Mouse (Mus musculus): ENCODE results near the gene Tsen54. TPM values are rescaled to one million over a fixed set of nuclear protein-coding genes. Genes with fewer than 3 reads are reported as not detected.
"Not testable (repeated sequence)": the region's sequence is repeated elsewhere in the genome, so short reads cannot be mapped to it uniquely, and the experiment has no call there.

Tsen54 gene
- polyA plus RNA-seq, 1 experiment from 2014 or later = 24.2 TPM

GRCm38 (mm10) chr11:115841961-115842550, 27.5 kb downstream of the Tsen54 start:
- WGBS = 23% methylated on average over 6 of the region's 6 CpGs
- Histone ChIP-seq H3K4me3 (ENCODE audit: low read depth, low read length) (no peak overlapping the region), H3K9ac (ENCODE audit: low read depth, low read length) (no peak overlapping the region), H3K4me1 (ENCODE audit: control insufficient read depth, insufficient read depth, low read length) (no peaks in the 10 kb centered on the region), H3K27ac (ENCODE audit: low read length) (no peak overlapping the region), H3K4me2 (ENCODE audit: low read length) (no peak overlapping the region), H3K36me3 (ENCODE audit: control insufficient read depth, insufficient read depth, low read length) (no peaks in the 10 kb centered on the region), H3K27me3 (ENCODE audit: control insufficient read depth, insufficient read depth, low read depth, low read length) (no peaks in the 10 kb centered on the region), H3K9me3 (replicated peaks; ENCODE audit: control insufficient read depth, low read length, poor library complexity, severe bottlenecking) (no peaks in the 10 kb centered on the region)
- no peak for ATAC-seq

- no peak overlapping the region for H3K9ac ChIP-seq (ENCODE audit: low read depth, low read length)
- H3K4me1 ChIP-seq (ENCODE audit: control insufficient read depth, insufficient read depth, low read length) = no peaks in the 10 kb centered on the region
- H3K36me3 ChIP-seq (ENCODE audit: control insufficient read depth, insufficient read depth, low read length) = no peaks in the 10 kb centered on the region
- WGBS = 80% methylated on average over 11 of the region's 14 CpGs
- H3K4me3 ChIP-seq (ENCODE audit: low read depth, low read length) = no peak overlapping the region
- H3K4me2 ChIP-seq (ENCODE audit: low read length) = no peak overlapping the region
- H3K27me3 ChIP-seq (ENCODE audit: control insufficient read depth, insufficient read depth, low read depth, low read length) = no peaks in the 10 kb centered on the region
- H3K9me3 ChIP-seq (replicated peaks; ENCODE audit: control insufficient read depth, low read length, poor library complexity, severe bottlenecking) = no peaks in the 10 kb centered on the region
- ATAC-seq = no peak
- no peak overlapping the region for H3K27ac ChIP-seq (ENCODE audit: low read length)
These were observed 28.8 kb downstream of the Tsen54 start for GRCm38 (mm10) chr11:115843141-115843890.

GRCm38 (mm10) chr11:115843891-115844239, 29.3 kb downstream of the Tsen54 start:
- Histone ChIP-seq H3K4me3 (ENCODE audit: low read depth, low read length) (no peak overlapping the region), H3K9me3 (replicated peaks; ENCODE audit: control insufficient read depth, low read length, poor library complexity, severe bottlenecking) (no peaks in the 10 kb centered on the region), H3K4me1 (ENCODE audit: control insufficient read depth, insufficient read depth, low read length) (no peaks in the 10 kb centered on the region), H3K27me3 (ENCODE audit: control insufficient read depth, insufficient read depth, low read depth, low read length) (no peaks in the 10 kb centered on the region), H3K4me2 (ENCODE audit: low read length) (no peak overlapping the region), H3K9ac (ENCODE audit: low read depth, low read length) (no peak overlapping the region), H3K36me3 (ENCODE audit: control insufficient read depth, insufficient read depth, low read length) (no peaks in the 10 kb centered on the region), H3K27ac (ENCODE audit: low read length) (no peak overlapping the region)
- ATAC-seq = no peak
- 94% methylated on average over 5 of the region's 5 CpGs for WGBS

- no peaks in the 10 kb centered on the region for H3K4me1 ChIP-seq (ENCODE audit: control insufficient read depth, insufficient read depth, low read length)
- H3K4me2 ChIP-seq (ENCODE audit: low read length) = no peak overlapping the region
- no peak overlapping the region for H3K27ac ChIP-seq (ENCODE audit: low read length)
- H3K9me3 ChIP-seq (replicated peaks; ENCODE audit: control insufficient read depth, low read length, poor library complexity, severe bottlenecking) = no peaks in the 10 kb centered on the region
- no peaks in the 10 kb centered on the region for H3K27me3 ChIP-seq (ENCODE audit: control insufficient read depth, insufficient read depth, low read depth, low read length)
- no peaks in the 10 kb centered on the region for H3K36me3 ChIP-seq (ENCODE audit: control insufficient read depth, insufficient read depth, low read length)
- no peak for ATAC-seq
- no peak overlapping the region for H3K4me3 ChIP-seq (ENCODE audit: low read depth, low read length)
- no peak overlapping the region for H3K9ac ChIP-seq (ENCODE audit: low read depth, low read length)
- WGBS = 70% methylated on average over 8 of the region's 8 CpGs
These were observed 29.7 kb downstream of the Tsen54 start for GRCm38 (mm10) chr11:115844240-115844639.

GRCm38 (mm10) chr11:115845819-115846218, 31.3 kb downstream of the Tsen54 start:
- H3K4me3 ChIP-seq (ENCODE audit: low read depth, low read length) = no peak overlapping the region
- ATAC-seq = no peak
- no peaks in the 10 kb centered on the region for H3K4me1 ChIP-seq (ENCODE audit: control insufficient read depth, insufficient read depth, low read length)
- H3K27me3 ChIP-seq (ENCODE audit: control insufficient read depth, insufficient read depth, low read depth, low read length) = no peaks in the 10 kb centered on the region
- H3K36me3 ChIP-seq (ENCODE audit: control insufficient read depth, insufficient read depth, low read length) = no peaks in the 10 kb centered on the region
- no peak overlapping the region for H3K27ac ChIP-seq (ENCODE audit: low read length)
- H3K9ac ChIP-seq (ENCODE audit: low read depth, low read length) = no peak overlapping the region
- WGBS = 95% methylated on average over 2 of the region's 2 CpGs
- H3K9me3 ChIP-seq (replicated peaks; ENCODE audit: control insufficient read depth, low read length, poor library complexity, severe bottlenecking) = no peaks in the 10 kb centered on the region
- no peak overlapping the region for H3K4me2 ChIP-seq (ENCODE audit: low read length)

GRCm38 (mm10) chr11:115854674-115855073, 40.1 kb downstream of the Tsen54 start:
- Histone ChIP-seq H3K36me3 (ENCODE audit: control insufficient read depth, insufficient read depth, low read length) (no peaks in the 10 kb centered on the region), H3K27me3 (ENCODE audit: control insufficient read depth, insufficient read depth, low read depth, low read length) (peaks cover 23% of the 10 kb centered on the region), H3K4me1 (ENCODE audit: control insufficient read depth, insufficient read depth, low read length) (peaks cover 4% of the 10 kb centered on the region; the same call in 1 of the 2 replicates), H3K4me2 (ENCODE audit: low read length) (no peak overlapping the region), H3K9ac (ENCODE audit: low read depth, low read length) (no peak overlapping the region), H3K27ac (ENCODE audit: low read length) (no peak overlapping the region), H3K9me3 (replicated peaks; ENCODE audit: control insufficient read depth, low read length, poor library complexity, severe bottlenecking) (no peaks in the 10 kb centered on the region), H3K4me3 (ENCODE audit: low read depth, low read length) (no peak overlapping the region)
- no peak for ATAC-seq
- 82% methylated on average over 6 of the region's 6 CpGs for WGBS

- H3K4me2 ChIP-seq (ENCODE audit: low read length); H3K9me3 ChIP-seq (replicated peaks; ENCODE audit: control insufficient read depth, low read length, poor library complexity, severe bottlenecking); H3K36me3 ChIP-seq (ENCODE audit: control insufficient read depth, insufficient read depth, low read length); H3K9ac ChIP-seq (ENCODE audit: low read depth, low read length); H3K27ac ChIP-seq (ENCODE audit: low read length); H3K4me3 ChIP-seq (ENCODE audit: low read depth, low read length); H3K4me1 ChIP-seq (ENCODE audit: control insufficient read depth, insufficient read depth, low read length); ATAC-seq: not testable (repeated sequence)
- H3K27me3 ChIP-seq (ENCODE audit: control insufficient read depth, insufficient read depth, low read depth, low read length) = peaks cover 38% of the 10 kb centered on the region
- 95% methylated on average over 4 of the region's 4 CpGs for WGBS
These were observed 42.6 kb downstream of the Tsen54 start for GRCm38 (mm10) chr11:115857146-115857545.

- H3K27me3 ChIP-seq (ENCODE audit: control insufficient read depth, insufficient read depth, low read depth, low read length) = peaks cover 40% of the 10 kb centered on the region
- H3K27ac ChIP-seq (ENCODE audit: low read length) = no peak overlapping the region
- peaks cover 4% of the 10 kb centered on the region; the same call in 1 of the 2 replicates for H3K4me1 ChIP-seq (ENCODE audit: control insufficient read depth, insufficient read depth, low read length)
- H3K36me3 ChIP-seq (ENCODE audit: control insufficient read depth, insufficient read depth, low read length) = no peaks in the 10 kb centered on the region
- no peak for ATAC-seq
- H3K4me3 ChIP-seq (ENCODE audit: low read depth, low read length) = no peak overlapping the region
- H3K9ac ChIP-seq (ENCODE audit: low read depth, low read length) = no peak overlapping the region
- no peak overlapping the region for H3K4me2 ChIP-seq (ENCODE audit: low read length)
- H3K9me3 ChIP-seq (replicated peaks; ENCODE audit: control insufficient read depth, low read length, poor library complexity, severe bottlenecking) = no peaks in the 10 kb centered on the region
- WGBS = 44% methylated on average over 13 of the region's 13 CpGs
These were observed 43.4 kb downstream of the Tsen54 start for GRCm38 (mm10) chr11:115857936-115858335.

- Histone ChIP-seq H3K27ac (ENCODE audit: low read length) (no peak within 1 kb of the TSS), H3K4me1 (ENCODE audit: control insufficient read depth, insufficient read depth, low read length) (peaks cover 4% of the 10 kb centered on the region; the same call in 1 of the 2 replicates), H3K27me3 (ENCODE audit: control insufficient read depth, insufficient read depth, low read depth, low read length) (peaks cover 43% of the 10 kb centered on the region), H3K9ac (ENCODE audit: low read depth, low read length) (0 out of 2 replicates have a peak within 1 kb of the TSS, but pooled peaks have one; percentile 13), H3K4me2 (ENCODE audit: low read length) (peak within 1 kb of the TSS; percentile 49), H3K4me3 (ENCODE audit: low read depth, low read length) (peak within 1 kb of the TSS; percentile 29), H3K36me3 (ENCODE audit: control insufficient read depth, insufficient read depth, low read length) (no peaks in the 10 kb centered on the region), H3K9me3 (replicated peaks; ENCODE audit: control insufficient read depth, low read length, poor library complexity, severe bottlenecking) (no peaks in the 10 kb centered on the region)
- 12% methylated on average over 27 of the region's 27 CpGs for WGBS
- no peak for ATAC-seq
These were observed 43.8 kb downstream of the Tsen54 start, which contains the start of gene Myo15b for GRCm38 (mm10) chr11:115858354-115858753. Gene Myo15b (plus strand): TSS chr11:115858406.
